Mouse (Mus musculus): ENCODE measurements around the gene Fbxo21. TPM values are rescaled to one million over a fixed set of nuclear protein-coding genes. Genes with fewer than 3 reads are reported as not detected.

The Fbxo21 gene
- total and polyA plus RNA-seq, 3 experiments = 10.7 to 19.3 (median 13.7) TPM

- no peak for DNase-seq (ENCODE audit: extremely low read depth)
- H3K36me3 ChIP-seq (replicated peaks in 1 of 2; ENCODE audit: control insufficient read depth in 1 of 2, insufficient read depth in 1 of 2, low read length in 1 of 2) = peaks cover 5 to 16% of the 10 kb centered on the region in 2 experiments
- TF ChIP-seq RAD21 (IDR thresholded peaks at IDR 0.05; ENCODE audit: low read depth, low read length) (no peak), PAX5 (IDR thresholded peaks at IDR 0.05; ENCODE audit: low read length) (no peak), UBTF (IDR thresholded peaks at IDR 0.05; ENCODE audit: low read depth, low read length) (no peak), ELF1 (IDR thresholded peaks at IDR 0.05; ENCODE audit: low read depth, low read length) (no peak), SIN3A (IDR thresholded peaks at IDR 0.05; ENCODE audit: low read length) (no peak), CHD1 (IDR thresholded peaks at IDR 0.05; ENCODE audit: low read depth, low read length) (no peak), MAX (IDR thresholded peaks at IDR 0.05; ENCODE audit: low read length) (no peak), EP300 (IDR thresholded peaks at IDR 0.05; ENCODE audit: low read length) (no peak), ZMIZ1 (IDR thresholded peaks at IDR 0.05; ENCODE audit: low read depth, low read length) (no peak), TCF12 (IDR thresholded peaks at IDR 0.05; ENCODE audit: low read depth, low read length) (no peak), TBP (conservative IDR thresholded peaks at IDR 0.05; ENCODE audit: low read depth, low read length) (no peak)
- no peaks in the 10 kb centered on the region for H3K9me3 ChIP-seq (replicated peaks; ENCODE audit: low read length)
- H3K4me2 ChIP-seq (ENCODE audit: insufficient read depth, low read depth, poor library complexity, severe bottlenecking) = no peak overlapping the region
- H3K27me3 ChIP-seq (replicated peaks) = peaks cover 7% of the 10 kb centered on the region
- no peaks in the 10 kb centered on the region for H3K79me2 ChIP-seq (replicated peaks; ENCODE audit: control insufficient read depth, extremely low read depth, insufficient read depth, poor library complexity, severe bottlenecking)
- no peak overlapping the region for H3K27ac ChIP-seq (ENCODE audit: insufficient read depth, low read depth)
- H3K4me3 ChIP-seq (replicated peaks in 1 of 3; ENCODE audit: low read depth in 2 of 3, low read length in 2 of 3, poor library complexity in 1 of 3) = no peak overlapping the region
- in situ Hi-C loops (cut with MboI; ENCODE audit: low pct_ligation_motif_present, low pct_unique_long_range_greater_than_20kb, low sequenced_read_pairs) = no loop called here
- H3K4me1 ChIP-seq (ENCODE audit: control insufficient read depth in 1 of 2, insufficient read depth in 2 of 2) = no peaks in the 10 kb centered on the region
- dilution Hi-C loops (cut with MboI; ENCODE audit: extremely low pct_ligation_motif_present, extremely low pct_unique_long_range_greater_than_20kb, low sequenced_read_pairs) = no loop called here
- no peak overlapping the region for H3K9ac ChIP-seq (ENCODE audit: insufficient read depth, low read depth)
Observed at GRCm38 (mm10) chr5:118015028-118015427, 38.5 kb downstream of the Fbxo21 start.

GRCm38 (mm10) chr5:118015669-118016068 is 39.1 kb downstream of the Fbxo21 start:
- Histone ChIP-seq H3K4me2 (ENCODE audit: insufficient read depth, low read depth, poor library complexity, severe bottlenecking) (no peak overlapping the region), H3K4me1 (ENCODE audit: control insufficient read depth in 1 of 2, insufficient read depth in 2 of 2) (no peaks in the 10 kb centered on the region), H3K79me2 (replicated peaks; ENCODE audit: control insufficient read depth, extremely low read depth, insufficient read depth, poor library complexity, severe bottlenecking) (no peaks in the 10 kb centered on the region), H3K27me3 (replicated peaks) (peaks cover 7% of the 10 kb centered on the region), H3K4me3 (replicated peaks in 1 of 3; ENCODE audit: low read depth in 2 of 3, low read length in 2 of 3, poor library complexity in 1 of 3) (no peak overlapping the region), H3K9me3 (replicated peaks; ENCODE audit: low read length) (no peaks in the 10 kb centered on the region), H3K27ac (ENCODE audit: insufficient read depth, low read depth) (no peak overlapping the region), H3K9ac (ENCODE audit: insufficient read depth, low read depth) (no peak overlapping the region), H3K36me3 (replicated peaks in 1 of 2; ENCODE audit: control insufficient read depth in 1 of 2, insufficient read depth in 1 of 2, low read length in 1 of 2) (peaks cover 0 to 10% of the 10 kb centered on the region in 2 experiments)
- dilution Hi-C loops (cut with MboI; ENCODE audit: extremely low pct_ligation_motif_present, extremely low pct_unique_long_range_greater_than_20kb, low sequenced_read_pairs) (no loop called here), in situ Hi-C loops (cut with MboI; ENCODE audit: low pct_ligation_motif_present, low pct_unique_long_range_greater_than_20kb, low sequenced_read_pairs) (no loop called here)
- no peak for DNase-seq (ENCODE audit: extremely low read depth)
- no peak for TF ChIP-seq JUND (conservative IDR thresholded peaks at IDR 0.05; ENCODE audit: low read depth, low read length)
- TF ChIP-seq RAD21 (IDR thresholded peaks at IDR 0.05; ENCODE audit: low read depth, low read length) = no peak
- no peak for TF ChIP-seq E2F4 (IDR thresholded peaks at IDR 0.05; ENCODE audit: insufficient replicate concordance, low read depth, low read length)
- TF ChIP-seq ZC3H11A (IDR thresholded peaks at IDR 0.05; ENCODE audit: low read depth, low read length) = no peak
- no peak for TF ChIP-seq UBTF (IDR thresholded peaks at IDR 0.05; ENCODE audit: low read depth, low read length)
- no peak for TF ChIP-seq ZMIZ1 (IDR thresholded peaks at IDR 0.05; ENCODE audit: low read depth, low read length)
- TF ChIP-seq USF1 (IDR thresholded peaks at IDR 0.05; ENCODE audit: low read depth, low read length) = no peak
- no peak for TF ChIP-seq SIN3A (IDR thresholded peaks at IDR 0.05; ENCODE audit: low read length)
- no peak for TF ChIP-seq ZNF384 (IDR thresholded peaks at IDR 0.05; ENCODE audit: low read depth, low read length)
- no peak for TF ChIP-seq MEF2A (IDR thresholded peaks at IDR 0.05; ENCODE audit: borderline replicate concordance, low read depth, low read length)
- no peak for TF ChIP-seq EP300 (IDR thresholded peaks at IDR 0.05; ENCODE audit: low read length)

Measured in CH12.LX (cell line).